Mouse (Mus musculus) MEL (cell line): ENCODE results near the gene Gys1. TPM values are rescaled to one million over a fixed set of nuclear protein-coding genes. Genes with fewer than 3 reads are reported as not detected.

Experiments used
- DNase-seq: peaks from one replicate; pipeline ENCODE4 v3.0.0; 2011; ENCODE audit warnings: low read depth, low spot score
- H3K27ac ChIP-seq: 2 replicates; pipeline ENCODE4 v1.5.1; 2012; ENCODE audit warnings: low read depth, mild to moderate bottlenecking, control low read depth, low read length, moderate library complexity; ENCODE audit not compliant: control insufficient read depth
- H3K27me3 ChIP-seq, 2 experiments: fragments of 150-350 bp in 1 of 2; sonication (generic) in 1 of 2; 2 replicates each; pipeline ENCODE4 v1.6.1; 2012; ENCODE audit warnings: low read length in 2 of 2, mild to moderate bottlenecking in 2 of 2, improper control_type of control experiment in 1 of 2, moderate library complexity in 1 of 2; ENCODE audit not compliant: insufficient read depth in 2 of 2, control insufficient read depth in 1 of 2
- H3K36me3 ChIP-seq, 2 experiments: 2 replicates each; pipeline ENCODE4 v1.6.1; 2012 to 2014; ENCODE audit warnings: low read length in 2 of 2, improper control_type of control experiment in 1 of 2, inconsistent platforms in 1 of 2, mild to moderate bottlenecking in 1 of 2; ENCODE audit not compliant: insufficient read depth in 2 of 2, control insufficient read depth in 1 of 2
- H3K4me1 ChIP-seq, 2 experiments: fragments of 150-350 bp in 1 of 2; sonication (generic) in 1 of 2; 2 replicates each; pipeline ENCODE4 v1.6.1; 2012; ENCODE audit warnings: low read length in 2 of 2, improper control_type of control experiment in 1 of 2, mild to moderate bottlenecking in 1 of 2; ENCODE audit not compliant: insufficient read depth in 2 of 2, control insufficient read depth in 1 of 2
- H3K4me3 ChIP-seq, 2 experiments: fragments of 150-350 bp in 1 of 2; sonication (generic) in 1 of 2; 2 replicates each; pipeline ENCODE4 v1.5.1; 2012; ENCODE audit warnings: low read depth in 2 of 2, low read length in 2 of 2, mild to moderate bottlenecking in 2 of 2, moderate library complexity in 2 of 2, control low read depth in 1 of 2, improper control_type of control experiment in 1 of 2; ENCODE audit not compliant: control insufficient read depth in 1 of 2, insufficient read depth in 1 of 2
- H3K79me2 ChIP-seq: 2 replicates; pipeline ENCODE4 v1.6.1; 2012; ENCODE audit warnings: mild to moderate bottlenecking, low read length, moderate library complexity; ENCODE audit not compliant: control insufficient read depth, poor library complexity, insufficient read depth
- H3K9ac ChIP-seq: 2 replicates; pipeline ENCODE4 v1.6.1; 2012; ENCODE audit warnings: low read depth, mild to moderate bottlenecking, control low read depth, low read length, moderate library complexity; ENCODE audit not compliant: control insufficient read depth, poor library complexity, severe bottlenecking
- H3K9me3 ChIP-seq: fragments of 150-350 bp; sonication (generic); replicated peaks from 2 replicates; pipeline ENCODE4 v1.6.1; 2012; ENCODE audit warnings: mild to moderate bottlenecking, low read length, improper control_type of control experiment, moderate library complexity; ENCODE audit not compliant: insufficient read depth
- CHD2 ChIP-seq: IDR thresholded peaks from 2 replicates; pipeline ENCODE4 v1.6.1; 2011; ENCODE audit warnings: low read length, improper control_type of control experiment
- EP300 ChIP-seq, 2 experiments: IDR thresholded peaks; 2 replicates each; pipeline ENCODE4 v1.6.1; 2011; ENCODE audit warnings: improper control_type of control experiment in 2 of 2, low read length in 2 of 2, low read depth in 1 of 2, mild to moderate bottlenecking in 1 of 2
- ETS1 ChIP-seq: IDR thresholded peaks from 2 replicates; pipeline ENCODE4 v1.6.1; 2012; ENCODE audit warnings: low read depth, mild to moderate bottlenecking, inconsistent platforms, low read length, improper control_type of control experiment, moderate library complexity
- GATA1 ChIP-seq: IDR thresholded peaks from 2 replicates; pipeline ENCODE4 v1.6.1; 2011; ENCODE audit warnings: low read depth, low read length, improper control_type of control experiment
- HCFC1 ChIP-seq: IDR thresholded peaks from 2 replicates; pipeline ENCODE4 v1.6.1; 2012; ENCODE audit warnings: low read depth, mild to moderate bottlenecking, inconsistent platforms, low read length, improper control_type of control experiment, moderate library complexity
- JUND ChIP-seq: IDR thresholded peaks from 2 replicates; pipeline ENCODE4 v1.6.1; 2011; ENCODE audit warnings: low read depth, mild to moderate bottlenecking, improper control_type of control experiment, low read length
- MAFK ChIP-seq: IDR thresholded peaks from 2 replicates; pipeline ENCODE4 v1.6.1; 2011; ENCODE audit warnings: low read depth, mild to moderate bottlenecking, low read length, improper control_type of control experiment, borderline replicate concordance
- MAX ChIP-seq: IDR thresholded peaks from 2 replicates; pipeline ENCODE4 v1.6.1; 2011; ENCODE audit warnings: low read length, improper control_type of control experiment
- MAZ ChIP-seq: IDR thresholded peaks from 2 replicates; pipeline ENCODE4 v1.6.1; 2012; ENCODE audit warnings: low read depth, mild to moderate bottlenecking, inconsistent platforms, low read length, improper control_type of control experiment
- MYB ChIP-seq: IDR thresholded peaks from 2 replicates; pipeline ENCODE4 v1.6.1; 2011; ENCODE audit warnings: mild to moderate bottlenecking, low read depth, low read length, improper control_type of control experiment
- NELFE ChIP-seq: IDR thresholded peaks from 2 replicates; pipeline ENCODE4 v1.6.1; 2011; ENCODE audit warnings: low read depth, low read length, improper control_type of control experiment
- POLR2A ChIP-seq, 2 experiments: IDR thresholded peaks; 2 replicates each; pipeline ENCODE4 v1.6.1; 2011 to 2012; ENCODE audit warnings: low read length in 2 of 2, mild to moderate bottlenecking in 2 of 2, control low read depth in 1 of 2, improper control_type of control experiment in 1 of 2, low read depth in 1 of 2, moderate library complexity in 1 of 2; ENCODE audit not compliant: control insufficient read depth in 1 of 2, insufficient read depth in 1 of 2, poor library complexity in 1 of 2
- POLR2AphosphoS2 ChIP-seq: IDR thresholded peaks from 2 replicates; pipeline ENCODE4 v1.6.1; 2011; ENCODE audit warnings: low read length, improper control_type of control experiment
- RCOR1 ChIP-seq: IDR thresholded peaks from 2 replicates; pipeline ENCODE4 v1.6.1; 2012; ENCODE audit warnings: low read depth, mild to moderate bottlenecking, inconsistent platforms, low read length, improper control_type of control experiment
- SIN3A ChIP-seq: IDR thresholded peaks from 2 replicates; pipeline ENCODE4 v1.6.1; 2012; ENCODE audit warnings: low read length, improper control_type of control experiment, inconsistent platforms
- TAL1 ChIP-seq: IDR thresholded peaks from 2 replicates; pipeline ENCODE4 v1.6.1; 2012; ENCODE audit warnings: mild to moderate bottlenecking, inconsistent platforms, low read length, moderate library complexity, mixed read lengths
- UBTF ChIP-seq: IDR thresholded peaks from 2 replicates; pipeline ENCODE4 v1.6.1; 2012; ENCODE audit warnings: low read depth, mild to moderate bottlenecking, inconsistent platforms, low read length, improper control_type of control experiment, moderate library complexity, borderline replicate concordance; ENCODE audit not compliant: insufficient read depth
- ZC3H11A ChIP-seq: IDR thresholded peaks from 2 replicates; pipeline ENCODE4 v1.6.1; 2012; ENCODE audit warnings: low read depth, mild to moderate bottlenecking, inconsistent platforms, low read length, improper control_type of control experiment
- ZMIZ1 ChIP-seq: IDR thresholded peaks from 2 replicates; pipeline ENCODE4 v1.6.1; 2012; ENCODE audit warnings: low read depth, mild to moderate bottlenecking, inconsistent platforms, low read length, improper control_type of control experiment, moderate library complexity
- ZNF384 ChIP-seq: IDR thresholded peaks from 2 replicates; pipeline ENCODE4 v1.6.1; 2012; ENCODE audit warnings: low read depth, mild to moderate bottlenecking, inconsistent platforms, low read length, improper control_type of control experiment
- polyA plus RNA-seq, 2 experiments: library from polyadenylated mRNA; stranded (reverse) in 1 of 2; unstranded in 1 of 2; fragments of >175 nt in 1 of 2; fragments of >200 nt in 1 of 2; gene quantifications; 2 replicates each; pipeline versions ENCODE4 v1.2.1 to v1.2.4; 2012; ENCODE audit warnings: low replicate concordance in 2 of 2, low read depth in 1 of 2; ENCODE audit not compliant: insufficient read length in 2 of 2, insufficient read depth in 1 of 2, missing spikeins in 1 of 2
- total RNA-seq: library from RNA; depleted of rRNA; stranded (reverse); fragments of 300-350 nt; gene quantifications from 2 replicates; pipeline ENCODE4 v1.2.3, GENCODE M21; 2012

The Gys1 gene
- total and polyA plus RNA-seq, 3 experiments = 12.8 to 46.9 TPM; not detected in 1

GRCm38 (mm10) chr7:45486158-45486557, 51.5 kb downstream of the Gys1 start:
- peaks cover 0 to 32% of the 10 kb centered on the region in 2 experiments; a peak in 2 of 4 replicates for H3K36me3 ChIP-seq
- DNase-seq = peak; percentile 56
- no peaks in the 10 kb centered on the region for H3K9me3 ChIP-seq
- no peak overlapping the region for H3K4me3 ChIP-seq
- peak; percentile 58; the same call in 1 of the 2 replicates for TF ChIP-seq GATA1
- 0 out of 4 replicates have a peak, but pooled peaks of 1 of the 2 experiments have one; percentile 12 for TF ChIP-seq EP300 (IDR thresholded peaks at IDR 0.05; ENCODE audit: low read depth in 1 of 2, low read length in 2 of 2)
- TF ChIP-seq HCFC1 = no peak
- no peak for TF ChIP-seq ZMIZ1
- TF ChIP-seq SIN3A = peak; percentile 15; the same call in 1 of the 2 replicates
- peak; percentile 21; the same call in 1 of the 2 replicates for TF ChIP-seq TAL1
- no peak for TF ChIP-seq ZNF384
- TF ChIP-seq MYB = no peak
- TF ChIP-seq, all 39 proteins: peak for 4
- H3K4me1 ChIP-seq = peaks cover 9 to 40% of the 10 kb centered on the region in 2 experiments
- peak overlapping the region; percentile 2; the same call in 1 of the 2 replicates for H3K9ac ChIP-seq
- H3K27ac ChIP-seq = no peak overlapping the region
- no peaks in the 10 kb centered on the region for H3K27me3 ChIP-seq
- no peaks in the 10 kb centered on the region for H3K79me2 ChIP-seq

- no peak for TF ChIP-seq POLR2A (IDR thresholded peaks at IDR 0.05; ENCODE audit: control insufficient read depth in 1 of 2, insufficient read depth in 1 of 2, low read depth in 1 of 2, low read length in 2 of 2, poor library complexity in 1 of 2)
- TF ChIP-seq RCOR1 = no peak
- no peak for TF ChIP-seq MAX
- TF ChIP-seq MAFK = no peak
- TF ChIP-seq UBTF = no peak
- no peak for TF ChIP-seq POLR2AphosphoS2
- no peak for TF ChIP-seq CHD2
- TF ChIP-seq JUND = no peak
- TF ChIP-seq ETS1 = no peak
- no peak for TF ChIP-seq MAZ
- TF ChIP-seq ZC3H11A = no peak
- no peak for TF ChIP-seq NELFE
- TF ChIP-seq, all 39 proteins: peak for 0
- H3K27ac ChIP-seq = no peak within 1 kb of the TSS
- H3K4me3 ChIP-seq = no peak within 1 kb of the TSS
- no peaks in the 10 kb centered on the region for H3K79me2 ChIP-seq
- H3K4me1 ChIP-seq = peaks cover 10 to 38% of the 10 kb centered on the region in 2 experiments
- H3K9me3 ChIP-seq = no peaks in the 10 kb centered on the region
- H3K27me3 ChIP-seq = no peaks in the 10 kb centered on the region
- H3K9ac ChIP-seq = peak within 1 kb of the TSS; percentile 2; the same call in 1 of the 2 replicates
- DNase-seq = no peak
- H3K36me3 ChIP-seq = peaks cover 0 to 32% of the 10 kb centered on the region in 2 experiments; a peak in 2 of 4 replicates
Observed at GRCm38 (mm10) chr7:45486761-45487415, 52.2 kb downstream of the Gys1 start, which contains the start of gene Gm45808. TSS of gene Gm45808 (minus strand) at chr7:45486811.
